Mouse (Mus musculus) myocyte (in vitro differentiated cells): ENCODE results near the gene Hexdc.

Source experiments
- MAX ChIP-seq: IDR thresholded peaks from one replicate; pipeline ENCODE4 v1.6.1; 2011; ENCODE audit warnings: low read depth, mild to moderate bottlenecking, control low read depth
- MYOD1 ChIP-seq, 3 experiments: IDR thresholded peaks; one replicate each; pipeline ENCODE4 v1.6.1; 2011; ENCODE audit warnings: control low read depth in 2 of 3, low read depth in 2 of 3, mild to moderate bottlenecking in 2 of 3, moderate library complexity in 1 of 3; ENCODE audit not compliant: insufficient read length in 2 of 3, control insufficient read depth in 1 of 3
- MYOG ChIP-seq, 3 experiments: IDR thresholded peaks; one replicate each; pipeline ENCODE4 v1.6.1; 2011; ENCODE audit warnings: control low read depth in 2 of 3, low read depth in 2 of 3, mild to moderate bottlenecking in 2 of 3; ENCODE audit not compliant: insufficient read length in 2 of 3, control insufficient read depth in 1 of 3, insufficient read depth in 1 of 3
- POLR2A ChIP-seq: IDR thresholded peaks from one replicate; pipeline ENCODE4 v1.6.1; 2011; ENCODE audit warnings: low read depth, mild to moderate bottlenecking, control low read depth, moderate library complexity; ENCODE audit not compliant: insufficient read length
- POLR2AphosphoS2 ChIP-seq: IDR thresholded peaks from one replicate; pipeline ENCODE4 v1.6.1; 2011; ENCODE audit warnings: low read depth, control low read depth; ENCODE audit not compliant: insufficient read length
- SRF ChIP-seq: IDR thresholded peaks from one replicate; pipeline ENCODE4 v1.6.1; 2011; ENCODE audit warnings: low read depth; ENCODE audit not compliant: control insufficient read depth, insufficient read length
- TCF3 ChIP-seq: IDR thresholded peaks from one replicate; pipeline ENCODE4 v1.6.1; 2011; ENCODE audit warnings: low read depth, control low read depth; ENCODE audit not compliant: insufficient read length

GRCm38 (mm10) chr11:121192742-121193141 is 11.5 kb upstream of the Hexdc start:
- no peak for TF ChIP-seq POLR2AphosphoS2
- TF ChIP-seq POLR2A, result no peak
- no peak for TF ChIP-seq SRF
- TF ChIP-seq MYOG (IDR thresholded peaks at IDR 0.05; ENCODE audit: control insufficient read depth in 1 of 3, insufficient read depth in 1 of 3, insufficient read length in 2 of 3, low read depth in 2 of 3), result no peak
- TF ChIP-seq MAX, result no peak
- no peak for TF ChIP-seq MYOD1 (IDR thresholded peaks at IDR 0.05; ENCODE audit: control insufficient read depth in 1 of 3, insufficient read length in 2 of 3, low read depth in 2 of 3)
- TF ChIP-seq TCF3, result no peak
